Mouse (Mus musculus) spleen, postnatal 4 days (tissue): ENCODE data around the gene Iqcn.

Experiments used
- DNase-seq, 2 experiments: peaks; one replicate each; pipeline ENCODE4 v3.0.0; 2022; ENCODE audit warnings: low spot score in 2 of 2

Iqcn gene

GRCm38 (mm10) chr8:70700555-70700922 lies 2.7 kb upstream of the Iqcn start:
- DNase-seq, result peak; percentile 88 to 93

GRCm38 (mm10) chr8:70701048-70701981 lies 1.9 kb upstream of the Iqcn start:
- no peak for DNase-seq

GRCm38 (mm10) chr8:70701982-70702841 lies 1.0 kb upstream of the Iqcn start:
- no peak for DNase-seq

- DNase-seq, result no peak
These were observed 445 bp upstream of the Iqcn start for GRCm38 (mm10) chr8:70702842-70703182.

GRCm38 (mm10) chr8:70708281-70708680 lies 5.0 kb downstream of the Iqcn start:
- no peak for DNase-seq

- no peak for DNase-seq
These were observed 6.5 kb downstream of the Iqcn start for GRCm38 (mm10) chr8:70709794-70710193.

GRCm38 (mm10) chr8:70710296-70710695 lies 7.0 kb downstream of the Iqcn start:
- no peak for DNase-seq

GRCm38 (mm10) chr8:70711041-70711440 lies 7.8 kb downstream of the Iqcn start:
- no peak for DNase-seq

GRCm38 (mm10) chr8:70713991-70714390 lies 10.7 kb downstream of the Iqcn start:
- no peak for DNase-seq

- DNase-seq, result no peak
These were observed 11.8 kb downstream of the Iqcn start for GRCm38 (mm10) chr8:70715086-70715485.

- DNase-seq, result no peak
These were observed 13.5 kb downstream of the Iqcn start for GRCm38 (mm10) chr8:70716521-70717400.

GRCm38 (mm10) chr8:70718297-70718696 lies 15.0 kb downstream of the Iqcn start, which contains the start of gene Gm3336:
Gene Gm3336, plus strand, starts transcription at chr8:70718543.
- DNase-seq, result peak; percentile 75 to 92

GRCm38 (mm10) chr8:70719796-70720270 lies 16.6 kb downstream of the Iqcn start:
- peak in 1 of 2 experiments; percentile 63 for DNase-seq

- DNase-seq, result peak; percentile 79 to 93
These were observed 17.5 kb downstream of the Iqcn start for GRCm38 (mm10) chr8:70720739-70721138.

- no peak for DNase-seq
These were observed 18.3 kb downstream of the Iqcn start for GRCm38 (mm10) chr8:70721601-70722000.

GRCm38 (mm10) chr8:70723486-70724210 lies 20.4 kb downstream of the Iqcn start, which contains the start of gene Pde4c:
Gene Pde4c, plus strand, starts transcription at chr8:70723720.
- no peak for DNase-seq

- DNase-seq, result no peak
These were observed 21.0 kb downstream of the Iqcn start for GRCm38 (mm10) chr8:70724216-70724615.

- DNase-seq, result peak in 1 of 2 experiments; percentile 70
These were observed 22.7 kb downstream of the Iqcn start for GRCm38 (mm10) chr8:70725792-70726447.

GRCm38 (mm10) chr8:70726721-70727120 lies 23.5 kb downstream of the Iqcn start:
- DNase-seq, result no peak
